Mouse (Mus musculus) lung, postnatal 0 days (tissue): Measurements from ENCODE around the gene Olfr47. TPM values are rescaled to one million over a fixed set of nuclear protein-coding genes. Genes with fewer than 3 reads are reported as not detected.
A peak's percentile ranks its signal among the peaks of the same experiment; 100 is the strongest.

Experiments used
- ATAC-seq: fragments of 200-750 bp; cut with Nextera tagmentation; 2 replicates; pipeline ENCODE4 v1.8.0; 2017; ENCODE audit warnings: moderate library complexity
- DNase-seq: peaks from one replicate; pipeline ENCODE4 v3.0.0-alpha.2; 2016; ENCODE audit warnings: low spot score
- H3K27ac ChIP-seq: fragments of 300-500 bp; sonication (generic); 2 replicates; pipeline ENCODE4 v1.5.1; 2014; ENCODE audit warnings: antibody characterized with exemption, mild to moderate bottlenecking, low read length, mixed read lengths
- H3K27me3 ChIP-seq: fragments of 300-500 bp; sonication (generic); replicated peaks from 2 replicates; pipeline ENCODE4 v1.6.1; 2014; ENCODE audit warnings: low read length, mixed read lengths; ENCODE audit not compliant: insufficient read depth
- H3K36me3 ChIP-seq: fragments of 300-500 bp; sonication (generic); 2 replicates; pipeline ENCODE4 v1.6.1; 2014; ENCODE audit warnings: low read length, mixed read lengths; ENCODE audit not compliant: insufficient read depth
- H3K4me1 ChIP-seq: fragments of 300-500 bp; sonication (generic); 2 replicates; pipeline ENCODE4 v1.6.1; 2014; ENCODE audit warnings: antibody characterized with exemption, low read depth, low read length, mixed read lengths; ENCODE audit not compliant: insufficient read depth
- H3K4me2 ChIP-seq: fragments of 300-500 bp; sonication (generic); replicated peaks from 2 replicates; pipeline ENCODE4 v1.6.1; 2014; ENCODE audit warnings: low read depth, mild to moderate bottlenecking, low read length, moderate library complexity, mixed read lengths
- H3K4me3 ChIP-seq: fragments of 300-500 bp; sonication (generic); 2 replicates; pipeline ENCODE4 v1.5.1; 2014; ENCODE audit warnings: low read depth, low read length
- H3K9ac ChIP-seq: fragments of 300-500 bp; sonication (generic); replicated peaks from 2 replicates; pipeline ENCODE4 v1.6.1; 2014; ENCODE audit warnings: low read depth, mild to moderate bottlenecking
- H3K9me3 ChIP-seq: fragments of 300-500 bp; sonication (generic); 2 replicates; pipeline ENCODE4 v1.6.1; 2016; ENCODE audit warnings: low read length, mixed read lengths
- CTCF ChIP-seq: IDR thresholded peaks from 2 replicates; pipeline ENCODE4 v1.5.1; 2016; ENCODE audit warnings: antibody characterized with exemption, mild to moderate bottlenecking
- EP300 ChIP-seq: IDR thresholded peaks from 2 replicates; pipeline ENCODE4 v1.6.1; 2016; ENCODE audit warnings: antibody characterized with exemption, mild to moderate bottlenecking, control low read depth
- WGBS: fragments of 180-500 bp; shearing (Covaris S2); extraction: QIAGEN DNeasy Blood & Tissue Kit; methylation state at CpG from one replicate; pipeline ENCODE4 v1.1.7; 2014; 5-methylcytosine and 5-hydroxymethylcytosine counted together
- polyA plus RNA-seq: library from polyadenylated mRNA; unstranded; fragments of >200 nt; fragmentation: Nextera tagmentation; extraction: Ambion mirVana; gene quantifications from 2 replicates; pipeline ENCODE4 v1.2.1, GENCODE M21; 2015

Olfr47 gene
- polyA plus RNA-seq, 1 experiment from 2014 or later: not detected

- TF ChIP-seq CTCF (peak; percentile 58), EP300 (no peak)
- Histone ChIP-seq H3K36me3 (no peaks in the 10 kb centered on the region), H3K4me2 (no peak overlapping the region), H3K4me1 (no peaks in the 10 kb centered on the region), H3K4me3 (no peak overlapping the region), H3K9me3 (no peaks in the 10 kb centered on the region), H3K27me3 (no peaks in the 10 kb centered on the region), H3K9ac (no peak overlapping the region), H3K27ac (no peak overlapping the region)
- DNase-seq (no peak), ATAC-seq (no peak)
- WGBS: 15% methylated on average over 4 of the region's 4 CpGs
These were observed 10.7 kb downstream of the Olfr47 start for GRCm38 (mm10) chr6:43242061-43242460.

- no peaks in the 10 kb centered on the region for H3K27me3 ChIP-seq
- H3K9ac ChIP-seq: no peak overlapping the region
- no peaks in the 10 kb centered on the region for H3K36me3 ChIP-seq
- H3K4me2 ChIP-seq: no peak overlapping the region
- ATAC-seq (no peak), DNase-seq (no peak)
- H3K27ac ChIP-seq: no peak overlapping the region
- whole genome bisulfite sequencing: 52% methylated on average over 3 of the region's 3 CpGs
- H3K4me1 ChIP-seq: no peaks in the 10 kb centered on the region
- no peak overlapping the region for H3K4me3 ChIP-seq
- TF ChIP-seq CTCF (no peak), EP300 (no peak)
- no peaks in the 10 kb centered on the region for H3K9me3 ChIP-seq
These were observed 16.1 kb downstream of the Olfr47 start for GRCm38 (mm10) chr6:43247396-43247795.

DNA sequence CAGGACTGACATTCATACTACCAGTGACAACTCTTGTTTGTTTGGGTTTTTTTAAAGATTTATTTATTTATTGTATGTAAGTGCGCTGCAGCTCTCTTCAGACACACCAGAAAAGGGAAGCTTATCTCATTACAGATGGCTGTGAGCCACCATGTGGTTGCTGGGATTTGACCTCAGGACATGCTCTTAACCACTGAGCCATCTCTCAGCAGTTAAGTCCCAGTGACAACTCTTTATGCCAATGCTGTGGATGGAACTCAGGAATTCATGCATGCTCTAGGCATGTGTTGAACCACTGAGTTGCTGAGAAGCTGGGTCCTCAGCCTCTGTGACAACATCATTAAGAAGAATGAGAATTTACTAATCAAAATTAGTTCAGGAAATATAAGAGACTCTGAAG is 21.7 kb downstream of the Olfr47 start:
- Histone ChIP-seq H3K4me3 (no peak overlapping the region), H3K27ac (no peak overlapping the region), H3K36me3 (no peaks in the 10 kb centered on the region), H3K4me1 (no peaks in the 10 kb centered on the region), H3K4me2 (no peak overlapping the region), H3K9ac (no peak overlapping the region), H3K27me3 (no peaks in the 10 kb centered on the region), H3K9me3 (no peaks in the 10 kb centered on the region)
- DNase-seq (no peak), ATAC-seq (no peak)
- TF ChIP-seq CTCF: no peak
- TF ChIP-seq EP300: no peak
- WGBS: 67% methylated on average over 1 of the region's 1 CpGs

- peak; percentile 83 for DNase-seq
- Histone ChIP-seq H3K4me2 (no peak overlapping the region), H3K36me3 (no peaks in the 10 kb centered on the region), H3K4me3 (no peak overlapping the region), H3K9me3 (no peaks in the 10 kb centered on the region), H3K9ac (no peak overlapping the region), H3K27ac (no peak overlapping the region), H3K4me1 (no peaks in the 10 kb centered on the region), H3K27me3 (no peaks in the 10 kb centered on the region)
- WGBS: 62% methylated on average over 7 of the region's 7 CpGs
- peak; percentile 59; the same call in 1 of the 2 replicates for ATAC-seq
- TF ChIP-seq EP300: no peak
- peak; percentile 88 for TF ChIP-seq CTCF
These were observed 23.0 kb downstream of the Olfr47 start for GRCm38 (mm10) chr6:43254193-43254926.

DNA sequence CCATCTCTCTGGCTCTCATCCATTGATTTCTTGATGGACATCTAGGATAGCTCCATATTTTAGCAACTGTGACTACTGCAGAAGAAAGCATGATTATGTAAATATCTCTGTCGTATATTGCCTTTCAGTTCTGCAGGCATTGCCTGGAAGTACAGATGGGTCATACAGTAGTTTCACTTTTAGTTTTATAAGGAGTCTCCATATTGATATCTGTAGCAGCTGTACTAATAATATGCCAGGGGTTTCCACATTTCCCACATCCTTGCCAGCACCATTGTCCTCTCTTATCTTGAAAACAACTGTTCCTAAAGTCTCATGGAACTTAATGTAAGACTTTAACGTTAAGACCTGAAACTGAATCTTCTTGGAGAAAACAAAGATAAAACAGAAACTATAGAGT is 29.4 kb downstream of the Olfr47 start:
- H3K27ac ChIP-seq: no peak overlapping the region
- no peak overlapping the region for H3K4me2 ChIP-seq
- TF ChIP-seq CTCF (no peak), EP300 (no peak)
- ATAC-seq: no peak
- peaks cover 2% of the 10 kb centered on the region; the same call in 1 of the 2 replicates for H3K4me1 ChIP-seq
- no peaks in the 10 kb centered on the region for H3K36me3 ChIP-seq
- 37% methylated on average over 2 of the region's 2 CpGs for WGBS
- H3K9me3 ChIP-seq: no peaks in the 10 kb centered on the region
- no peaks in the 10 kb centered on the region for H3K27me3 ChIP-seq
- H3K9ac ChIP-seq: no peak overlapping the region
- DNase-seq: peak; percentile 37
- no peak overlapping the region for H3K4me3 ChIP-seq

GRCm38 (mm10) chr6:43265363-43266041 is 34.2 kb downstream of the Olfr47 start, which contains the start of gene Arhgef5:
TSS of gene Arhgef5 (plus strand) at chr6:43265582.
- TF ChIP-seq EP300 (no peak), CTCF (no peak)
- no peaks in the 10 kb centered on the region for H3K9me3 ChIP-seq
- peaks cover 9% of the 10 kb centered on the region; the same call in 1 of the 2 replicates for H3K4me1 ChIP-seq
- ATAC-seq: peak; percentile 94
- H3K27me3 ChIP-seq: no peaks in the 10 kb centered on the region
- peak within 1 kb of the TSS; percentile 91 for H3K27ac ChIP-seq
- under 1% methylated on average over 30 of the region's 48 CpGs for WGBS
- peak; percentile 89 for DNase-seq
- peak within 1 kb of the TSS; percentile 88 for H3K9ac ChIP-seq
- H3K4me2 ChIP-seq: peak within 1 kb of the TSS; percentile 81
- H3K4me3 ChIP-seq: peak within 1 kb of the TSS; percentile 92
- H3K36me3 ChIP-seq: no peaks in the 10 kb centered on the region
